Mouse (Mus musculus): Measurements from ENCODE around the gene Vamp3. TPM values are rescaled to one million over a fixed set of nuclear protein-coding genes. Genes with fewer than 3 reads are reported as not detected.
"Not testable (repeated sequence)": the region's sequence is repeated elsewhere in the genome, so short reads cannot be mapped to it uniquely, and the experiment has no call there.

Gene Vamp3
- polyA plus RNA-seq, 1 experiment from 2014 or later: 101 TPM

DNA sequence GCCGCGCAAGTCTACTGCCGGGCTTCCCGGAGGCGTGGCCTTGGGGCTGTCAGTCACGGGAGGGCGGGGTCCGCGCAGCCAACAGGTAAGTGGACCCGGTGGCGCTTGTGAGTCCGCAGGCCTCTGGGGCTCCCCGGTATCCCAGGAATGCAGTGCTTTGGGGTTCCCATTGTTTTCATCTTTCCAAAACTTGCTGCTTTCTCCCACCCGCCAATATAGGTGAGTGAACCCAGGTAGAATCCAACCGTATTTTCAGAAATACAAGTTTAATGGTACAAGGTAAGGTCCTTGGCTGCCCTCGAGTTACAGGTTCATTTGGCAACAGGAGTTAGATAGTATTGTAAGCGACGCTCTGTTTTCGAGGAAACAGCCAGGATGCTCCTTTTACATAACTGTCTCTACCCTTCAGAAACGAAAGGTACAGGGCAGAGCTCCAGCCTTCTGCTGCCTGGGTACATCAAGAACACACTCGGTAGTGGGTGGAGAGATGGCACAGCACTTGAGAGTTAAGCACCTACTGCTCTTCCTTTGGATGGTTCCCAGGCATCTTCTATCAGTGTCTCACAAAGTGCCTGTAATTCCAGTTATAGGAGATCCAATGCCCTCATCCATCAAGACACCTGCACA is 12.7 kb downstream of the Vamp3 start:
- no peak for ATAC-seq (ENCODE audit: insufficient number of reproducible peaks, insufficient read depth, low FRiP score, low TSS enrichment, low read depth)
- 4% methylated on average over 21 of the region's 21 CpGs for WGBS
- Histone ChIP-seq H3K4me1 (replicated peaks) (peaks cover 14% of the 10 kb centered on the region), H3K36me3 (peaks cover 36% of the 10 kb centered on the region), H3K9me3 (no peaks in the 10 kb centered on the region), H3K27ac (0 out of 2 replicates have a peak overlapping the region, but pooled peaks have one; percentile 12), H3K27me3 (no peaks in the 10 kb centered on the region), H3K4me2 (peak overlapping the region; percentile 99), H3K4me3 (replicated peaks) (peak overlapping the region; percentile 63), H3K9ac (replicated peaks) (peak overlapping the region; percentile 37; the same call in 1 of the 2 replicates)

DNA sequence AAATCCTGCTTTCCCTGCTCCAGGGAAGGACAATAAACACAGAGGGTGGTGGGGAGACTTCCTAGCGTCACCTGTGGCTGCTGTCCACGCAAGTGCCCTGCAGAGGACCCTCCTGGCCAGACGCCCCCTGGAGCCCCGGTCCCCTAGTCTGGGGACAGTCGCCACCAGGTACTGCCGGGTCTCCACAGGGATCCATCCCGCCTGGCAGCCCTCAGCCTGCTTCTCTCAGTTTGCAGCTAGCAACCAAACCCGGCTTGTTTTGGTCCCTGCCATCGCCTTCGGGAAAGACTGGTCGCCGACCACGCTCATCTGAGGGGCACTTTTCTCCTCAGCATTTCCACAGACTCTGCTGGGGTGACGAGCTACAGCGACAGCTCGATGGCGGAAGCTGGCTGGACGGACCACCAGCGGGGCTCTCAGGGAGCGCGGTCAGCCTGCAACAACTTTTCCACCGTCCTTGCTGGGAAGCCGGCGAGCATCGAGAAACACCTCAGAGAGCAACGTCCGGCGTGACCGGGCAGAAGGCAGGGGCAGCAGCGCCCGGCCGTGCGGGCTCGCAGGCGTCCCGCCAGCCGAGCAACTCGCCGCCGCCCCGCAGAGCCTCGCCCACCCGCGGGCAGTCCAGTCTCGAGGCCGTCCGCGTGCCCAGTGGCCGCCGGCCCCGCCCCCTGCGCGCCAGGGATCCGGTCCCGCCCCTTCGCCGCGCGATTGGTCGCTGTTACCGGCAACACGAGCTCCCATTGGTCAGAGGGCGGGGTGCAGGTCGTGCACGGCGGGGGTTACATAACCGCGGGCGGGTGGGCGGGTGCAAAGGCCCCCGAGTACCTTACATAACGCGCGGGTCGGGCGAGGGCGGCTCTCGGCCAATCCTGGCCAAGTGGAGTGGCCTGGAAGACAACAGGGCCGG is 13.5 kb downstream of the Vamp3 start, which contains the start of gene Per3:
Gene Per3 (minus strand): TSS at position 629 of the 907 bp plus-strand sequence.
- whole genome bisulfite sequencing: under 1% methylated on average over 65 of the region's 79 CpGs
- no peaks in the 10 kb centered on the region for H3K9me3 ChIP-seq
- peak within 1 kb of the TSS; percentile 99 for H3K4me2 ChIP-seq
- peak within 1 kb of the TSS; percentile 63 for H3K4me3 ChIP-seq (replicated peaks)
- peak; percentile 99 for ATAC-seq (ENCODE audit: insufficient number of reproducible peaks, insufficient read depth, low FRiP score, low TSS enrichment, low read depth)
- peak within 1 kb of the TSS; percentile 69 for H3K9ac ChIP-seq (replicated peaks)
- peak within 1 kb of the TSS; percentile 78 for H3K27ac ChIP-seq
- H3K27me3 ChIP-seq: no peaks in the 10 kb centered on the region
- H3K4me1 ChIP-seq (replicated peaks): peaks cover 14% of the 10 kb centered on the region
- peaks cover 28% of the 10 kb centered on the region for H3K36me3 ChIP-seq

DNA sequence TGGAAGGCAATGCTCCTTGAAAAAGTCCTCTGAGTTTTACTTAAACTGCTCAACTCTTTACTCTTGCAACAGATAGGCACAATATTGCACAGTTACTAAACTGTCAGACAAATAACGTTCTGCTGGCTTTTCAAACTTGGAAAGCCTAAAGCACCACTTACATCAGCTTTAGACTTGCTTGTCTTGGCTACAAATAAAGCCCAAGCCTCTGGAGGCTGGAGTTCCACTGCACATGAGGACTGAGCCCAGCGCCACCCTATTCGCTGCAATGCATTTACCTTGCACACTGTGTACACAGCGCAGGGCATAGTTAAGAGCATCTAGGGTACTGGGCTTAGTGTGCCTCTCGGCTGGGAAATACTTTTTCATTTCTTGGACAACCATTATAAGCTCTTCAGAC is 14.5 kb downstream of the Vamp3 start:
- H3K9ac ChIP-seq (replicated peaks): peak overlapping the region; percentile 69; the same call in 1 of the 2 replicates

DNA sequence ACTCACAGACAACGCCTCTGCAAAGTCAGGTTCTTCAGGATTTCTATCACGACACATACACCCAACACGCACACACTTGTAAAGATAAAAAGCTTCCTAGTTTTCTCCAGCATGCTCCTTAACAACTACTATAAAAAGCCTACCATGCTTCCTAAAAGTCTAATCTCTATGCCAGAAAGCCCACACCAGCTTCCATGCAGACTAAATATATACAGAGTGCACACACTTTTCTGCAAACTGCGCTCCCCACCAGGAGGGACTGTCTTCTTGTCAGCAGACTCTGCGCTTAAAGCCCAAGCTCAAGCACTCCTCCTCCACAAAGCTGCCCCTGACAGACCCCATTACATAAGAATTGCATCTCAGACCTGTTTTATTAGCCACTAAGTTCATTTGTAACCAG is 16.3 kb downstream of the Vamp3 start:
- Histone ChIP-seq H3K4me2 (no peak overlapping the region), H3K9me3 (no peaks in the 10 kb centered on the region), H3K27ac (no peak overlapping the region), H3K9ac (replicated peaks) (no peak overlapping the region; the same call in 1 of the 2 replicates), H3K27me3 (no peaks in the 10 kb centered on the region), H3K4me3 (replicated peaks) (no peak overlapping the region), H3K4me1 (replicated peaks) (peaks cover 14% of the 10 kb centered on the region), H3K36me3 (peaks cover 2% of the 10 kb centered on the region)
- 77% methylated on average over 5 of the region's 5 CpGs for WGBS
- ATAC-seq (ENCODE audit: insufficient number of reproducible peaks, insufficient read depth, low FRiP score, low TSS enrichment, low read depth): no peak

More for the DNA sequence above, 14.5 kb downstream of the Vamp3 start:
- Histone ChIP-seq H3K9me3 (no peaks in the 10 kb centered on the region), H3K27me3 (no peaks in the 10 kb centered on the region), H3K27ac (no peak overlapping the region), H3K4me2 (peak overlapping the region; percentile 99), H3K4me1 (replicated peaks) (peaks cover 14% of the 10 kb centered on the region), H3K4me3 (replicated peaks) (peak overlapping the region; percentile 63), H3K36me3 (peaks cover 18% of the 10 kb centered on the region)
- 48% methylated on average over 5 of the region's 5 CpGs for WGBS
- no peak for ATAC-seq (ENCODE audit: insufficient number of reproducible peaks, insufficient read depth, low FRiP score, low TSS enrichment, low read depth)

DNA sequence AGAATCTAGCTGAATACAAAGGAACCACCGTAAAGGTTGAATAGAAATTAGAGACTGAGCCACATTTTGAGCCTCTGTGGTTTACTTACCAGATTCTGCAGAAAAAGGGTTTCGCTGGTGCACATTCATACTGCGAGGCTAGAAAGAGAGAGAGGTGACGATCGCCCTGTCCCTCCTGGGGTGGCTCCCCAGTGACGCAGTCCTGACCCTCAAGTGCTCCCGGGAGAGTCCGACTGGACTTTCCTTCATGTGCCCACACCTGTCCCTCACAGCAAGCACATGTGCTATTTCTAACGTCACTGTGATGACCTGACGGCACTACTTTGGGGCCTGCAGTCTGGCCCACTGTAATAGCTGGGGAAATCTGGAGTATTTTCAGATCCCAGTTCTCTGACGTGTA is 20.0 kb downstream of the Vamp3 start:
- Histone ChIP-seq H3K4me1 (replicated peaks) (0 out of 2 replicates have a peak, but pooled peaks cover 3% of the 10 kb centered on the region), H3K9me3 (no peaks in the 10 kb centered on the region), H3K27me3 (no peaks in the 10 kb centered on the region), H3K36me3 (peaks cover 3% of the 10 kb centered on the region; the same call in 1 of the 2 replicates), H3K9ac (replicated peaks) (no peak overlapping the region), H3K27ac (no peak overlapping the region), H3K4me2 (no peak overlapping the region), H3K4me3 (replicated peaks) (no peak overlapping the region)
- ATAC-seq (ENCODE audit: insufficient number of reproducible peaks, insufficient read depth, low FRiP score, low TSS enrichment, low read depth): no peak
- 92% methylated on average over 11 of the region's 11 CpGs for WGBS

DNA sequence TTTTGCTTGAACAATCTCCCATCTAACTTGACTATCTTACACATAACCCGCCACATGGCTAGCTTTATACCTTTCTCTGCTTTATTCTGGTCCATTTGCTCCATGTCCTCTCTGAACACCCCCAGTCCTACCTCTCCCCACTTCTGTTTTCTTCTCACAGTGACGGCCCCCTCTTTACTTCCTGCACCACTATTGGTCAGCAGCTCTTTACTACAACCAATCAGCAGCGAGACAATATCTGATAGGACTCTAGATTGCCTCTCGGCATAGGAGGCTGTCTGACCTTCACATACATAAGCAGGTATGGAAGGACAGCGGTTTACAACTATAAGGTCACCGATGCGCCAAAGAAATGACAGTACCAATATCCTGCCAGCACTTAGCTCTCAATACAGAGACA is 21.2 kb downstream of the Vamp3 start:
- Histone ChIP-seq H3K9me3 (no peaks in the 10 kb centered on the region), H3K4me2 (no peak overlapping the region), H3K27ac (no peak overlapping the region), H3K27me3 (no peaks in the 10 kb centered on the region), H3K36me3 (peaks cover 3% of the 10 kb centered on the region; the same call in 1 of the 2 replicates), H3K4me1 (replicated peaks) (0 out of 2 replicates have a peak, but pooled peaks cover under 1% of the 10 kb centered on the region), H3K4me3 (replicated peaks) (no peak overlapping the region), H3K9ac (replicated peaks) (no peak overlapping the region)
- WGBS: 86% methylated on average over 7 of the region's 7 CpGs
- ATAC-seq (ENCODE audit: insufficient number of reproducible peaks, insufficient read depth, low FRiP score, low TSS enrichment, low read depth): no peak

DNA sequence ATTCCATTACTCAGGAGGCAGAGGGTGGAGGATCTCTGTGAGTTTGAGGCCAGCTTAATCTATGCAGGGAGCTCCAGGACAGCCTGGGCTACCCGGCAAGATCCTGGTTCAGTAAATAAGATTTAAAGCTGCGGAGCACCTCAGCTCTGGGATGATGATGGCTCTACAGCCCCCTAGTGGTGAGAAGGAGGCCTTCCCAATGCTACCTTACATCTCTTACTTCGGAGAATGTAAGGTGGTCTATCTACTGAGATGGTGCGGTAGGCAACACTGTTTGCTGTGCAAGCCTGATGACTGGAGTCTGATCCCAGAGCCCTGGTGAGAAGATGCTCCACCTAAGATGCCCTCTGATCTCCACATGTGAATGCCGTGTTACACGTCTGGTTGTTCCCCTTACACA is 30.8 kb downstream of the Vamp3 start:
- H3K9ac ChIP-seq (replicated peaks): no peak overlapping the region
- no peak overlapping the region for H3K4me3 ChIP-seq (replicated peaks)
- no peaks in the 10 kb centered on the region for H3K4me1 ChIP-seq (replicated peaks)
- no peak overlapping the region for H3K27ac ChIP-seq
- WGBS: 47% methylated on average over 6 of the region's 6 CpGs
- H3K9me3 ChIP-seq: no peaks in the 10 kb centered on the region
- peaks cover 21% of the 10 kb centered on the region for H3K36me3 ChIP-seq
- H3K27me3 ChIP-seq: no peaks in the 10 kb centered on the region
- H3K4me2 ChIP-seq: no peak overlapping the region
- ATAC-seq (ENCODE audit: insufficient number of reproducible peaks, insufficient read depth, low FRiP score, low TSS enrichment, low read depth): no peak

DNA sequence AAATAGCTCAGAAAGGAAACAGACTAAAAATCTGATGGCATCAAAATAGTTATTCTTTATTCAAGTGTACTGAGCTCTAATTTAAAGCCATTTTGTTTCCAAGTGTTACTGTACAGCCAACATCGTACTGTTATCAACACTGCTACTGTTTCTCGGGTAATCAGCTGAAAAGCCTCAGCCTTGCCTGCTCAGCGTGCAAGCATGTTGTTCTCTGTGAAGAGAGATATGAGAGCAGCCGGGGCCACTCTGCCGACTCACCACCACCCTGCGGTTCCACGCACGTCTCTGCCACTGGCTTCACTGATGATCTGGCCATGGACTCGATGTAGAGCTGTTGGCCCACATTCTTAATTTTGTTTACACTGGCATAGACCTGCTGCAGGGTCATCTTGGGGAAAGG is 33.6 kb downstream of the Vamp3 start:
- Histone ChIP-seq H3K27me3 (no peaks in the 10 kb centered on the region), H3K36me3 (peaks cover 30% of the 10 kb centered on the region), H3K4me2 (no peak overlapping the region), H3K9ac (replicated peaks) (no peak overlapping the region), H3K4me1 (replicated peaks) (no peaks in the 10 kb centered on the region), H3K4me3 (replicated peaks) (no peak overlapping the region), H3K9me3 (no peaks in the 10 kb centered on the region), H3K27ac (no peak overlapping the region)
- no peak for ATAC-seq (ENCODE audit: insufficient number of reproducible peaks, insufficient read depth, low FRiP score, low TSS enrichment, low read depth)
- 90% methylated on average over 9 of the region's 9 CpGs for whole genome bisulfite sequencing

DNA sequence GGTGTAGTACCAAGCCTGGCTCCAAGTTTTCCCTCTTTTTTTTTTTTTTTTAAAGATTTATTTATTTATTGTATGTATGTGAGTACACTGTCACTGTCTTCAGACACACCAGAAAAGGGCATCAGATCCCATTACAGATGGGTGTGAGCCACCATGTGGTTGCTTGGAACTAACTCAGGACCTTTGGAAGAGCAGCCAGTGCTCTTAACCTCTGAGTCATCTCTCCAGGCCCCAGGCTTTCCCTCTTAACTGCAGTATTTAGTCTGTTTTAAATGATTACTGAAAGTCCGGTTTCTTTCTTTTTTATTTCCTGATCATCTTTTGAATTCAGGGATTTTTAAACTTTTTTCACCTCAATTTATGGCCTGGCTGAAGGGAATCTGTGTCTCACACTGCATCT is 40.4 kb downstream of the Vamp3 start:
- not testable (repeated sequence) for H3K27ac ChIP-seq; ATAC-seq (ENCODE audit: insufficient number of reproducible peaks, insufficient read depth, low FRiP score, low TSS enrichment, low read depth); H3K27me3 ChIP-seq; H3K9me3 ChIP-seq; H3K4me1 ChIP-seq (replicated peaks); H3K4me3 ChIP-seq (replicated peaks); H3K9ac ChIP-seq (replicated peaks); H3K4me2 ChIP-seq
- 88% methylated on average over 1 of the region's 1 CpGs for WGBS
- peaks cover 51% of the 10 kb centered on the region for H3K36me3 ChIP-seq

DNA sequence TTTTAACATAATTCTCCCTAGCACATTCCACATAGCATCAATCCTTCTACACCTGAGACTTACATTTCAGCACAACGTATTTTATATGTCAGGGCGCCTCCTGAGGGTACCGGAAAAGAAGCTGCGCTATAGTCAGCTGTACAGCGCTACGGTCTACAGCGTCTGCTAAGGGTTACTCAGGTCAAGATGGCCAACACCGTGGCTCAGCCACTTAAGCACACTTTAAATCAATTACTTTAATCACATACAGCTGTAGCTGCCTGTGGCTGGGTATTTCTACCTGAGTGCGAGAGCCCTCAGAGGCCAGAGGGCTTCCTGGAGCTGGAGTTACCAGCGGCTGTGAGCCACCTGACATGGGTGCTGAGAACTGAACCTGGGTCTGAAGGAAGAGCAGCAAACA is 41.8 kb downstream of the Vamp3 start:
- ATAC-seq (ENCODE audit: insufficient number of reproducible peaks, insufficient read depth, low FRiP score, low TSS enrichment, low read depth): no peak
- Histone ChIP-seq H3K4me3 (replicated peaks) (no peak overlapping the region), H3K36me3 (peaks cover 49% of the 10 kb centered on the region), H3K4me1 (replicated peaks) (no peaks in the 10 kb centered on the region; the same call in 1 of the 2 replicates), H3K27ac (no peak overlapping the region), H3K9ac (replicated peaks) (no peak overlapping the region), H3K27me3 (no peaks in the 10 kb centered on the region), H3K9me3 (no peaks in the 10 kb centered on the region), H3K4me2 (no peak overlapping the region)
- 30% methylated on average over 10 of the region's 10 CpGs for WGBS

DNA sequence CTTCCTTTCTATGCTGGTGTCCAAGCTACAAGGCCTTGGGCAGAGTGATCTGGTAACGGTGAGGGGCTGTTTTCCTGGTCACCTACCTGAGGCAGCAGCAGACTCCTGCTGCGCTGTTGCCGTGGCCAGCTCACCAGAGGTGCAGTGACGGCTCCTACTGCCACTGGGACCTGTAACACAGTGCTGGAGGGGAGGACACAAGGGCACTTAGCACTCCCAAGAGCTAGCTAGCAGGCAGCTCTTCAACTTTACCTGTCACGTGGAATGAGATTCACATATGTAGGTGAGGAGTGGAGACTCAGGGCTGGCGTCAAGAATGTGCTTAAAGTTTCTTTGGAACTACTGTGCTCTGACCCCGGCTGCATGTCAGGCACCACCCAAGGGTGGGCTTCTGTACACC is 47.4 kb downstream of the Vamp3 start:
- ATAC-seq (ENCODE audit: insufficient number of reproducible peaks, insufficient read depth, low FRiP score, low TSS enrichment, low read depth): no peak
- no peak overlapping the region for H3K9ac ChIP-seq (replicated peaks)
- H3K27me3 ChIP-seq: no peaks in the 10 kb centered on the region
- H3K36me3 ChIP-seq: peaks cover 39% of the 10 kb centered on the region
- no peak overlapping the region for H3K27ac ChIP-seq
- no peak overlapping the region for H3K4me2 ChIP-seq
- no peak overlapping the region for H3K4me3 ChIP-seq (replicated peaks)
- 82% methylated on average over 7 of the region's 7 CpGs for WGBS
- H3K9me3 ChIP-seq: no peaks in the 10 kb centered on the region
- no peaks in the 10 kb centered on the region for H3K4me1 ChIP-seq (replicated peaks)

Measured in limb, embryonic 12.5 days (tissue).